Mouse (Mus musculus) testis, adult 2 months (tissue): Measurements from ENCODE around the gene Gcnt1. TPM values are rescaled to one million over a fixed set of nuclear protein-coding genes. Genes with fewer than 3 reads are reported as not detected.

Experiments used
- H3K27ac ChIP-seq: fragments of 200-500 bp; 2 replicates; pipeline ENCODE4 v1.5.1; 2012; ENCODE audit warnings: low read depth, low read length; ENCODE audit not compliant: control insufficient read depth, insufficient read depth
- H3K27me3 ChIP-seq: fragments of 200-500 bp; 2 replicates; pipeline ENCODE4 v1.6.1; 2012; ENCODE audit warnings: mild to moderate bottlenecking, low read length, moderate library complexity; ENCODE audit not compliant: control insufficient read depth, insufficient read depth
- H3K36me3 ChIP-seq: fragments of 200-500 bp; 2 replicates; pipeline ENCODE4 v1.6.1; 2012; ENCODE audit warnings: mild to moderate bottlenecking, low read length; ENCODE audit not compliant: control insufficient read depth, insufficient read depth
- H3K4me1 ChIP-seq: fragments of 200-500 bp; 2 replicates; pipeline ENCODE4 v1.6.1; 2012; ENCODE audit warnings: low read length; ENCODE audit not compliant: control insufficient read depth, insufficient read depth
- H3K4me3 ChIP-seq: fragments of 200-500 bp; 2 replicates; pipeline ENCODE4 v1.5.1; 2012; ENCODE audit warnings: low read depth, mild to moderate bottlenecking, low read length, moderate library complexity, mixed read lengths; ENCODE audit not compliant: control insufficient read depth
- CTCF ChIP-seq: fragments of 200-500 bp; IDR thresholded peaks from 2 replicates; pipeline ENCODE4 v1.5.1; 2012; ENCODE audit warnings: low read depth, mild to moderate bottlenecking, inconsistent platforms, low read length, moderate library complexity; ENCODE audit not compliant: control insufficient read depth, insufficient read depth, insufficient replicate concordance
- POLR2A ChIP-seq: fragments of 200-500 bp; IDR thresholded peaks from 2 replicates; pipeline ENCODE4 v1.6.1; 2012; ENCODE audit warnings: low read depth, mild to moderate bottlenecking, inconsistent platforms, low read length, moderate library complexity; ENCODE audit not compliant: control insufficient read depth
- polyA plus RNA-seq: library from polyadenylated mRNA; depleted of rRNA; stranded (reverse); fragments of >200 nt; gene quantifications from 2 replicates; pipeline ENCODE4 v1.2.3, GENCODE M21; 2012

The Gcnt1 gene
- polyA plus RNA-seq, 1 experiment = 0.31 TPM

DNA sequence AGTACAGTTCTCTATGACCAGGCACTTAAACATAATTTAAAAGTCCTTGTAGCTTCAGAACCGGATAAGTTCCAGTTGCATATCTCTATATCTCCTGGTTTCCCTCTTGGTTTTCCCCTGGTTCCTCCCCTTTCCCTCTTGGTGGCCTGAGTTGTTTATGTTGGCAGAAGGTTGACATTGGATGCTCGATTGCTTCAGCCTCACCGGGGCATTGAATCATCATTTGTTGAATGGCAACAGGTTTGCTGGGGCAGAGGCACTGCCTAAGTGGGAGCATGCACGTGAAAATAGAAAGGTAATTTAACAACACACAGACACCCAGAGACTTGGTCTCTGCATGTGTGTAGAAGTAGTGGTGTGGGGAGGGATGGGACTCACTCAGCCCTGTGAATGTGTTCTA, 27.9 kb upstream of the Gcnt1 start:
- Histone ChIP-seq H3K27ac (no peak overlapping the region), H3K4me3 (no peak overlapping the region), H3K36me3 (no peaks in the 10 kb centered on the region; the same call in 1 of the 2 replicates), H3K4me1 (no peaks in the 10 kb centered on the region), H3K27me3 (no peaks in the 10 kb centered on the region)
- TF ChIP-seq CTCF (no peak), POLR2A (no peak)

DNA sequence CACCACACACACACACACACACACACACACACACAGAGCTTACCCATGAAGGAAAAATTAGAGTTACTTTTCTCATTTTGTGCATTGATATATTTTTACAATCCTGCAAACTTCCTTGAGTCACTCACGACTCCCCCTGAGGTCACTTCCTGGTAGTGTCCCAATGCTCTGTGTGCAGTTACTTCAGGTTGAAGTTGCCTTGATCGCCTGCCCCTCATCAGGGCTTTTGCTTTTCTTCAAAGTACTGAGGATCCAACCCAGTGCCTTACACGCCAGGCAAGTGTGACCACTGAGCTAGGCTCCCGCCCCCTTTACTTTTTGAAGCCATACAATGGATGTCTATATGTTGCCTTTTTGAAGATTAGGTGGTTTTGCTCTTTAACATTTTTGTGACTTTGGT, 27.3 kb upstream of the Gcnt1 start:
- Histone ChIP-seq H3K4me3 (no peak overlapping the region), H3K27me3 (no peaks in the 10 kb centered on the region), H3K4me1 (no peaks in the 10 kb centered on the region), H3K27ac (no peak overlapping the region), H3K36me3 (no peaks in the 10 kb centered on the region; the same call in 1 of the 2 replicates)
- TF ChIP-seq CTCF = no peak
- no peak for TF ChIP-seq POLR2A

DNA sequence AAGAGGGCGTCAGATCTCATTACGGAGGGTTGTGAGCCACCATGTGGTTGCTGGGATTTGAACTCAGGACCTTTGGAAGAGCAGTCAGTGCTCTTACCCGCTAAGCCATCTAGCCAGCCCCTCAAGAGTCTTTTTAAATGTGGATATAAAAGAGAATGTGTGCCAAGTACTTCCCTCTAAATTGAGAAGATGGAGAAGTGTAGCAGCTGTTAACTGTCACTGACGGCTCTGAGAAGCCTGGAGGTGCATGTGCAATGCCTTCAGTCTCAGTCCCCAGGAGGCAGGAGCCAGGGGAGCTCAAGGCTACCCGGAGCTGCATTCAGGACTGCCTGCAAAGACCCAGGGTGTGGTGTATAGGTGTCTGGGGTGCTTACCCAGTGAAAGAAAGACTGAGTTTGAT, 25.3 kb upstream of the Gcnt1 start:
- TF ChIP-seq CTCF (no peak), POLR2A (no peak)
- Histone ChIP-seq H3K4me3 (no peak overlapping the region), H3K4me1 (peaks cover 3% of the 10 kb centered on the region; the same call in 1 of the 2 replicates), H3K36me3 (no peaks in the 10 kb centered on the region; the same call in 1 of the 2 replicates), H3K27ac (no peak overlapping the region), H3K27me3 (no peaks in the 10 kb centered on the region)

DNA sequence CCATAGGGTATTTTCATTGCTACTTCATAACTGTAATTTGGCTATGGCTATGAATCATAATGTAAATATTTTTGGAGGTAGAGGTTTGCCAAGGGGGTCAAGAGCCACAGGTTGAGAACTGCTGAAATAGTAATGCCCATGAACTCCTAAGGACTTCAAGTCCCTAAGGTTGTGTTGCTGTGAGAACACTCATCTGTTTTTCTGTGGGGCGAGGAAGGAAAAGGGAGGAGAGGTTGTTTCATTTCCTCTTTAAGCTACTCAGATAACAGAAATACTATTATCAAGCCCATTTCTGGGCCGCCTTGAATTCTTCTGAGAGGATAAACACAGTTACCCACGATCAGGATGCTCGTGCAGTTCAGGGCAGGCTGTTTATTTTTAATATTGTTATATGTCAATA, 24.2 kb upstream of the Gcnt1 start:
- H3K4me1 ChIP-seq = peaks cover 3% of the 10 kb centered on the region; the same call in 1 of the 2 replicates
- no peaks in the 10 kb centered on the region; the same call in 1 of the 2 replicates for H3K36me3 ChIP-seq
- H3K27ac ChIP-seq = no peak overlapping the region
- H3K27me3 ChIP-seq = no peaks in the 10 kb centered on the region
- TF ChIP-seq POLR2A (no peak), CTCF (no peak)
- no peak overlapping the region; the same call in 1 of the 2 replicates for H3K4me3 ChIP-seq

DNA sequence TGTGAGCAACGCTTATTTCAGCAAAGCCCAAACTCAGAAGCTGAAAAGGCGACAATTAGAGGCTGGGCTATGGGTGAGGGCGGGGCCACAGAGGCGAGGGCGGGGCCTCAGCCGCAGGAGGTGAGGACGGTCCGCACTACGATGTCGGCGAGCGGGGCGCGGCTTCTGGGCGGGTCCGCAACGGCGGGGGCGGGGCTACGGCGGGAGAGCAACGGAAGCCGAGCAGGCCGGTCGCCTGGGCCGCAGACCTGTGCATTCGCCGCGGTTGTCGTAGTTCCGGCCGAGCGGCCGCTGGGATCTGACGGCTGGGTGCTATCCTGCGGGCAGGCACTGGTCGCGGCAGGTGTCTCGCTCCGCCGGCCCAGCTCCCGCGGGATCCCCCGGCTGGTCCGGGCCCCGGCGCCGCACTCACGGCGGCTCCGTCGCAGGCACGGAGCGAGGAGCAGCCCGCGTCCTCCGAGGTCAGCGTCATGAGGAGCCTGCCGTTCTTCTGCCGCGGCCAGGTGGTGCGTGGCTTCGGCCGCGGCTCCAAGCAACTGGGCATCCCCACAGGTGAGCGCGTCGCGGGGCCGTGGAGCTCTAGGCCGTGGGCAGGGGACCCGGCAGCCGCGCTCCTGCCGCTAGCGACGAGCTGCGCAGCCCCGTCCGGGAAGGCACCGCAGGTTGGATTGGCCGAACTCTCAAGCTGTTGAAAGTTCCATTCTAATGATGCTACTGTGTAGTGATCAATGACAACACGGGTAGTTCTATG, 21.4 kb upstream of the Gcnt1 start, which contains the start of gene Rfk:
Gene Rfk (plus strand): TSS at position 203 of the 751 bp plus-strand sequence.
- H3K27ac ChIP-seq = peak within 1 kb of the TSS; percentile 81
- peak within 1 kb of the TSS; percentile 94 for H3K4me3 ChIP-seq
- H3K36me3 ChIP-seq = no peaks in the 10 kb centered on the region; the same call in 1 of the 2 replicates
- peaks cover 3% of the 10 kb centered on the region; the same call in 1 of the 2 replicates for H3K4me1 ChIP-seq
- no peak for TF ChIP-seq CTCF
- TF ChIP-seq POLR2A = peak; percentile 55
- no peaks in the 10 kb centered on the region for H3K27me3 ChIP-seq

DNA sequence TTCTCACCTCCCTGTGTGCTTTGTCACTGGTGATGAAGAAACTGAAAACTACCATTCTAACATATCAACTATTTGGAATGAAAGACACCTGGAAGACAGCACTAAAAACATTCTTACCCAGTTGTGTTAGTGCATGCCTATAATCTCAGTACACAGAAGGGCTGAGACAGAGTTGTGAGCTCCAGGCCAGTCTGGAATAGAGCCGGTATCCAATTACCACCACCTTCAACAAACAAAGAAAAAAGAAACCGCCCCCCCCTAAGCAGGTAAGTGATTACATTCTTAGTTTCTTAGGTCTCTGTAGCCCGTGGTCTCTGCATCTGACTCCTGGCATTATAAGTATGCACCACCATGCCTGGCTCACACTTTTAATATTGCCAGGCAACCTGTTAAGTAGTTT, 20.2 kb upstream of the Gcnt1 start:
- TF ChIP-seq CTCF = no peak
- H3K27me3 ChIP-seq = no peaks in the 10 kb centered on the region
- no peaks in the 10 kb centered on the region; the same call in 1 of the 2 replicates for H3K36me3 ChIP-seq
- peaks cover 3% of the 10 kb centered on the region; the same call in 1 of the 2 replicates for H3K4me1 ChIP-seq
- H3K27ac ChIP-seq = no peak overlapping the region
- no peak overlapping the region; the same call in 1 of the 2 replicates for H3K4me3 ChIP-seq

DNA sequence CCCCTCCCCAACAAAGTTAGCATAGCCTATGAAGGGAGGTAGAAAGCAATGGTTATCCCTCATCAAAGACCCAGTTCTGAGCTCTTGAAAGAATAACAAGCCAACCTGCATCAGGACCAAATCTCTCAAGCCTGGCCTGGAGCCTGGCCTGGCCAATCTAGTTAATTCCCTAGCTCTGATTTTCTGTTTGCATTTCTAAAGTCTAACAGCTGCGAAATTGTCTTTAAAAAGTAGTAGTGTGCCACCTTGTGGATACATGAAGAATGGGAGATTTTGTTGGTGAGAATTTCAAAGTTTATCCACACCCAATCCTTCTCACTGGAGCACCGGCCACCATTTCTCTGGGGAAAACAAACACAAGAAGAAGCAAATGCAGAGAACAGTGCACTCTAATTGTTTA, 15.8 kb upstream of the Gcnt1 start:
- H3K27ac ChIP-seq = no peak overlapping the region
- no peak overlapping the region for H3K4me3 ChIP-seq
- no peaks in the 10 kb centered on the region for H3K4me1 ChIP-seq
- TF ChIP-seq POLR2A (no peak), CTCF (no peak)
- no peaks in the 10 kb centered on the region for H3K36me3 ChIP-seq
- no peaks in the 10 kb centered on the region for H3K27me3 ChIP-seq
